Mouse (Mus musculus) mouse trophoblast stem cell (cell line): Measurements from ENCODE around the gene Rab42.

Experiments
- in situ Hi-C, 2 experiments: fragments of 300-500 bp; cut with MseI, MboI; formaldehyde crosslinking; loops; 2 replicates in 1 of 2; 3 replicates in 1 of 2; pipeline ENCODE4 v1.15.1; 2025

Rab42 gene

GRCm38 (mm10) chr4:132302939-132303479 is at the start of gene Rab42:
Gene Rab42 (minus strand): TSS chr4:132303385.
- in situ Hi-C loops, result no loop called here

- in situ Hi-C loops, result no loop called here
Observed at GRCm38 (mm10) chr4:132352739-132353138, 49.6 kb upstream of the Rab42 start.

- in situ Hi-C loops, result no loop called here
Observed at GRCm38 (mm10) chr4:132351401-132351800, 48.2 kb upstream of the Rab42 start.

GRCm38 (mm10) chr4:132350854-132351253 is 47.7 kb upstream of the Rab42 start:
- in situ Hi-C loops, result no loop called here

GRCm38 (mm10) chr4:132350123-132350740 is 47.0 kb upstream of the Rab42 start:
- in situ Hi-C loops, result no loop called here

GRCm38 (mm10) chr4:132349495-132350122 is 46.4 kb upstream of the Rab42 start:
- in situ Hi-C loops, result no loop called here

- in situ Hi-C loops, result no loop called here
Observed at GRCm38 (mm10) chr4:132346661-132347060, 43.5 kb upstream of the Rab42 start.

- in situ Hi-C loops, result no loop called here
Observed at GRCm38 (mm10) chr4:132346261-132346660, 43.1 kb upstream of the Rab42 start.

GRCm38 (mm10) chr4:132345843-132346212 is 42.6 kb upstream of the Rab42 start:
- in situ Hi-C loops, result no loop called here

- in situ Hi-C loops, result no loop called here
Observed at GRCm38 (mm10) chr4:132345135-132345842, 42.1 kb upstream of the Rab42 start.

GRCm38 (mm10) chr4:132344403-132345134 is 41.4 kb upstream of the Rab42 start:
- in situ Hi-C loops, result no loop called here

- in situ Hi-C loops, result no loop called here
Observed at GRCm38 (mm10) chr4:132341451-132341850, 38.3 kb upstream of the Rab42 start.

- in situ Hi-C loops, result no loop called here
Observed at GRCm38 (mm10) chr4:132338943-132339342, 35.8 kb upstream of the Rab42 start.

- in situ Hi-C loops, result no loop called here
Observed at GRCm38 (mm10) chr4:132332880-132333279, 29.7 kb upstream of the Rab42 start.

GRCm38 (mm10) chr4:132331960-132332359 is 28.8 kb upstream of the Rab42 start:
- in situ Hi-C loops, result no loop called here

GRCm38 (mm10) chr4:132329835-132330354 is 26.7 kb upstream of the Rab42 start:
- in situ Hi-C loops, result no loop called here

GRCm38 (mm10) chr4:132329115-132329834 is 26.1 kb upstream of the Rab42 start, which contains the start of gene Trnau1ap:
Gene Trnau1ap (minus strand): TSS chr4:132329538.
- in situ Hi-C loops, result no loop called here

- in situ Hi-C loops, result no loop called here
Observed at GRCm38 (mm10) chr4:132328391-132328982, 25.3 kb upstream of the Rab42 start.

- in situ Hi-C loops, result no loop called here
Observed at GRCm38 (mm10) chr4:132326481-132326880, 23.3 kb upstream of the Rab42 start.

GRCm38 (mm10) chr4:132315711-132316110 is 12.5 kb upstream of the Rab42 start:
- in situ Hi-C loops, result no loop called here

GRCm38 (mm10) chr4:132312627-132313026 is 9.4 kb upstream of the Rab42 start:
- in situ Hi-C loops, result no loop called here
